Mouse (Mus musculus) ES-Bruce4 (cell line): ENCODE results near the gene Amd1.

Experiments used
- CTCF ChIP-seq: IDR thresholded peaks from one replicate; pipeline ENCODE4 v1.8.1; 2011; ENCODE audit warnings: low read depth, low read length
- EP300 ChIP-seq: IDR thresholded peaks from 2 replicates; pipeline ENCODE4 v1.6.1; 2011; ENCODE audit warnings: low read depth, low read length; ENCODE audit not compliant: insufficient read depth
- POLR2A ChIP-seq: IDR thresholded peaks from one replicate; pipeline ENCODE4 v1.8.1; 2011; ENCODE audit warnings: low read length; ENCODE audit not compliant: insufficient read depth

DNA sequence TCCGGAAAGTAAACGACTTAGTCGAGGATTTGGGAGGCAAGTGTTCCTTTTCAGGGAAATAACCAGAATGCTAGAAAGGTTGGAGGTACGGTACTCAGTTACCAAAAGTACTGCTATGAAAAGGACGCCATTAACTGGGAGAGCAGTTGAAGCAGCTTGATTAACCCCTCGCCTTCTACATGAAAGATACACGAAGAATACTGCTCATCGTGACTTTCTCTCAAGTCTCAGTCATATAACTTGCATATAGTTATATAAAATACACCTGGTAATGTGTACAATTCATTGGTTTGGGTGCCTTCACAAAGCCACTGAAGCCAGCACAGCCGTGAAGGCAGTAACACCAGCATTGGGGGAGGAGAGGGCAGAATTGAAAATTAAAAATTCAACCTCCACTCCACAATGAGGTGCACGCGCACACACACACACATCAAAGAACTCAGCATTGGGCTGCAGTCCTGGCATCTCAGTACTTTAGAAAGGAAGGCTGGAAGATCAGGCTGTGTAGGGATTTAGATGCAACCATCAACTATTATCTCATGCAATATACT, 54.7 kb downstream of the Amd1 start:
- TF ChIP-seq CTCF (no peak), POLR2A (no peak), EP300 (no peak)
